Mouse (Mus musculus): ENCODE measurements at regions not wholly inside any gene's neighbourhood (a gene's known extent, or its start where the extent isn't known, plus 50 kb on each side); places are given as distances from the start of the nearest gene placed in this dataset.

DNA sequence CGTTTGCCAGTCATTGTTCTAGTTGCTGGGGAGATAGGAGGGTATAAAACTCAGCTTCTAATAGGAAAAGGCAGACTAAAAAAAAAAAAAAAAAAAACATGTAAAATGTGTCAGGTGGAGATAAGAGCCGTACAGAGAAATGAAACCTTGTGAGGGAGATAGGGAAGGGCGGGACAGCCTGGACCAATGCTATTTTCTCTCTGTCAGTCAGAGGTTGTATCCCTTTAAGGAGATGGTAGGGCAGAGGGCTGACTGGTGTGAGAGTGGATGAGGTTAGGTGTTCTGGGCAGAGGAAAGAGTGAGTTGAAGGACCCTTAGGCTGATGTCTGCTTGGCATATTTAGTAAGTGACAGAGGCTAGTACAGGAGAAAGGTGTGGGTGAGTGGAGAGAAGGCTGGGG lies 169.2 kb upstream of the Serpine2 start:
- no peak for ATAC-seq

DNA sequence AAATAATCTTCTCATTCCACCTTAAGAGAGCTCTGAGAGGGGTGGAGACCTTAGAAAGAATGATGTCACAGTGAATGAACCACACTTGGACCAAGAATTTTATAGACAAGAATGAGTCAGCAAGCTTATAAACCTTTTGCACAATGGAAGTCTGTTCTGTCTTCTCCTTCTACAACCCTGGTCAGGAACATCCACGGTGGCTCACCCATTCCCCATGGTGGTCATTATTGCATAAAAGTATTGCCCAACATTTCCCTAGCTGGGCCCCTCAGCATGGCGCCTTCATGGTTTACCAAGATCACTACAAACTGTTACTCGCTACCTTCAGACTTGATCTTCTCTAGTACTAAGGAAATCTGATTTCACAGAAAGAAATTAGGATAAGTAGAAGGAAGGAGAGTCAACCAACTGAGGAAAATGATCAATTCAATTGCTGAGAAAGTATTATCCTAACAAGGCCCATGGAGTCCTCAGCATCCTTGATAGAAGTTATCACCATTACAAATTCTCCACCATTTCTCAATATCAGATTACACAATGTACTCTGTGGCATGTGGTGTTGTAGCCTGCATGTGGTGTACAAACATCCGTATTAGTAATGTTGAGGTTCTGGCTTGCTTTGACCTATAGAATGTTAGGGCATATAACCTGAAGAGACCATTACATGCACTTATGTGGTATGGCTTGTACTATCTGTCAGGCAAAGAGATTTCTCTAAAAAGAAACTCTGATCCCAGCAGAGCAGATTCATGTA lies 165.1 kb upstream of the Serpine2 start:
- no peak for ATAC-seq

DNA sequence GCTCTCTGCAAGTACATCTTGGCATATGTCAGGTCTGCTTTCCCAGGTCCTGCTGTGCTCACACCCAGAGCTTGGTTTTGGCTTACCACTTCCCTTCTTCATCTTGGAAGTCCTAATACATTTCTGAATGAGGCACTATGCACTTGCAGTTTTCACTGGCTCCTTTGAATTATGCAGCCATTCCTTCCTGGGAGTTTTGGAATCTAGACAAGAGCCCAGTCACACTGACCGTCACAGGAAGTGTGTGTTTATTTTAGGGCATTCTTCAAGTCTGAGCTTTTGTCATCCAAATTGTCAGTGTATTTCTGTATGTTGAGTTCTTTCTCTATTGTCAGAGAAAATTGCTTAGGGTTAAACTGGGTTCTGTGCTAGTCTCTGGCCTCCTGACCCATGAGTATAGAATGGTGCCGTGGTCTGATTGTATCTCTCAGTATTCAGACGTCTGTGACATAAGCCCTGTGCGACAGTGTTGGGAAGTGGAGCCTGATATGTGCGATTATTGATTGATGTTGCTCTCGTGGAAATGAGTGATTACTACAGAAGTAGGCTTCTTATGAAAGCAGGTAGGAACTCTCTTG lies 162.6 kb upstream of the Serpine2 start:
- no peak for ATAC-seq

- no peak for ATAC-seq
These were observed 160.9 kb upstream of the Serpine2 start for GRCm38 (mm10) chr1:80021866-80022265.

- no peak for ATAC-seq
These were observed 157.5 kb upstream of the Serpine2 start for GRCm38 (mm10) chr1:80018391-80019065.

DNA sequence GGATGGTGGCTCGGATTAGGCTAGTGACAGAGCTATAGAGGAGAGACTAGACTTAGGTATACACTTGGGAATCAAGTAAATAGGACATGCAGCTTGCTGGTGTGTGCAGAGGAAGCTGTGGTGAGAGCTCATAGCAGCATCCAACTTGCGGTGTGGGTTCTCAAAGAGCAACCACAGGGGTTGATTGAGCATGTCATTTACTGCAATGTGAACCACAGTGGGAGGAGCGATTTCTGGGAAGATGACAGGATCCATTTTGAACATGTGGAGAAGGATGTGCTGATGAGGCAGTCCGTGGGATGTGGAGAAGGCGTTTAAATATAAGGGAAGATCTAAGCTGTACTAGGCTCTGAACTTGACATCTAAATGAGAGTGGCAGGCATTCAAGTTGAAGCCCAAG lies 154.5 kb upstream of the Serpine2 start:
- ATAC-seq = peak; percentile 26

- no peak for ATAC-seq
These were observed 153.6 kb upstream of the Serpine2 start for GRCm38 (mm10) chr1:80014586-80014985.

DNA sequence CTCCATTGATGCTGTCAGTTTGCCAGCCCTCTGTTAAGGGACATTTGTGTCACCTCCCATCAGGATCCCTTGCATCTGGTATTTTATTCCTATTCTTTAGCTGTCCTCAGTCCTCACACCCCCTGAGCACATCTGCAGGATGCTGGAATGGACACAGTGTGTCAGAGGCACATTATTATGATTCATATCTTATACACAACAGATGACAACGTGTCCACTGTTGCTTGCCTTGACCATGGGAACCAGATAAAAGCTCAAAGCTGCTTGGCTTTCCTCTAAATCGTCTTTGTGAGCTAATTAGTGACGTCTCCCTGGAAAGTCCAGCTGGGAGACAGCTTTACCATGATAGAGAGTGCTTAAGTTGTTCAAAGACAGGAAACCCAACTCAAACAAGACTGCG lies 149.7 kb upstream of the Serpine2 start:
- ATAC-seq = no peak

DNA sequence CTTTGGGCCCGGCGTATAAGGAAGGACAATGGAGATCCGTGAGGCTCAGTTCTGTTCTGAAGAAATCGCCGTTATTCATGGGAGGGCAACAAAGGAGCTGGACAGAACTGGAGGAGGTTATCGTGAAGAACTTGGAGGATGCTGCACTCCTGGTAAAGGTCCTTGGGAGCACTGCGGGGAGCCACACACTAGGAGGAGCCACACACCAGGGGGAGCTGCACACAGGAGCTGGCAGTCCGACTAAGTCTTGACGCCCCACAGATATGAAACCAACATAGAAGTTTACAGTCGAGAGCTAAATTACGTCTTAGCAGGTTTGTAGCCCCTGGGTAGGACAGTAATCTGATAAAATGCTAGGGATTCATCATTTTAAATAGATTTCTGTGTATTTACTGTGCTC lies 138.1 kb upstream of the Serpine2 start:
- ATAC-seq = no peak

DNA sequence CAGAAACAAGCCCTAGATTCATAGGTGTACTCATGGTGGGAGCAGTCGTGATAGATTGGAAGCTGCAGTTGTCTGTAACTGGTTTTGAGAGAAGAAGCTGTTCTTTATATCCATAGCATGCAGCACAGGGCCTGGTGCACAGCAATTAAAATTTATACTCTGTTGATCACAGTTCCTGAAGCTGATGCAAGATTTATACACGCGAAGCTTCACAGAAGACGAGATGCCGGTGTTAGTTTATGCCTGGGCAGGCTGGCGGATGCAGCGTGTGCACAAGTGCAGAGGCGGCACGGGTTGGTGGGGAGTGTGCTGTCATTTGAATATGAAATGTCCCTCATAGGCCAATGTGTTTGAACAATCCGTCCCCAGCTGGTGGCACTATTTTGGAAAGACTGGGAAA lies 136.9 kb upstream of the Serpine2 start:
- ATAC-seq = no peak

GRCm38 (mm10) chr1:79997456-79997855 lies 136.5 kb upstream of the Serpine2 start:
- no peak for ATAC-seq

DNA sequence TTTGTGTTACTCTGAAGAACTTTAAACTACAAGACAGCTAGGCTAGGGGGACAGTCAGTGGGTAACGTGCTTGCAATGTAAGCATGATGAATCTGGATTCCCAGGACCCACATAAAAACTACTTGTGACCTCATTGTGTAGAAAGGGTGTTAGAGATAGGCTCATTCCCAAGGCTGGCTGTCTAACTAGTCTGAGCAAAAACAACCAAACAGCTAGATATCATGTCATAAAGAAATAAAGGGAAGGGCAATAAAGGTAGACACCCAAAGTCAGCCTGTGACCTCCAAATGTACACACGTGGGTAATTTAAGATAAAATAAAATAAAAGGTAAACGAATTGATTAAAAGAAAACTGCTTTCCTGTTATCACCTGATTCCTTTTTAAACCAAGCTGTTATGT lies 123.7 kb upstream of the Serpine2 start:
- no peak for ATAC-seq

- ATAC-seq = no peak
These were observed 121.8 kb upstream of the Serpine2 start for GRCm38 (mm10) chr1:79982678-79983280.

- ATAC-seq = no peak
These were observed 118.9 kb upstream of the Serpine2 start for GRCm38 (mm10) chr1:79979863-79980262.

- no peak for ATAC-seq
These were observed 117.2 kb upstream of the Serpine2 start for GRCm38 (mm10) chr1:79978156-79978555.

DNA sequence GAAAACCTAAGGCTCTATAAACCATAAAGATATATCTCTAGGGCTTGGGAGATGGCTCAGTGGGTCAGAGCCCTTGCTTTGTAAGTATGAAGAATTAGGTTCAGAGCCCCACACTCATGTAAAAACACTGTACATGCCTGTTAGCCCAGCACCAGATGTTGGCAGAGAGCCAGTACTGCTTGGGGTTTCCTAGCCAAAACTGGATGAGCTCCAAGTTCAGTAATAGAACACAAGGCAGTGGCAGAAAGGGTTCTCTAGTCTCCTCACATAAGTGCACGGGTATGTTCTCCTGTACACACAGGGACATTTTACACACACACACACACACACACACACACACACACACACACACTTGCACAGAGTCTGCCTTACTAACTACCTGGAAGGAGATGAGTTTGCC lies 95.1 kb upstream of the Serpine2 start:
- ATAC-seq = no peak

DNA sequence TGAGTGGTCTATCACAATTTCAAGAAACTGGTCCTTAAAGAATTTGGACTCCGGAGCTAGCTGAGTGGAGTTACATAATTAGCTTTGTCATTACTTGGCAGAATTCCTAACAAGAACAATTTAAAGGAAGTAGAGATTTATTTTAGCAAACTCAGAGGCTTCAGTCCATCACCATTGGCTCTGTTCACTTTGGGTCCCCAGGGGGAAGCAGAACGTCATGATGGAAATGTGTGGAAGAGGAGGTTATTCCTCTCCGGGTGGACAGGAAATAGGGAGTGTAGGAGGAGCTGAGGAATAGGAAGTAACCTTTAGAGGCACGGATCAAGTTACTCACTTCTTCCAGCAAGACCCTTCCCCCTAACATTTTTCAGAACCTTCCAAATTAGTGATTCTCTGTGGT lies 83.3 kb upstream of the Serpine2 start:
- no peak for ATAC-seq

GRCm38 (mm10) chr1:79932435-79932834 lies 71.5 kb upstream of the Serpine2 start:
- ATAC-seq = no peak

- ATAC-seq = no peak
These were observed 66.8 kb upstream of the Serpine2 start for GRCm38 (mm10) chr1:79927740-79928139.

GRCm38 (mm10) chr1:79925776-79926175 lies 64.8 kb upstream of the Serpine2 start:
- ATAC-seq = no peak

DNA sequence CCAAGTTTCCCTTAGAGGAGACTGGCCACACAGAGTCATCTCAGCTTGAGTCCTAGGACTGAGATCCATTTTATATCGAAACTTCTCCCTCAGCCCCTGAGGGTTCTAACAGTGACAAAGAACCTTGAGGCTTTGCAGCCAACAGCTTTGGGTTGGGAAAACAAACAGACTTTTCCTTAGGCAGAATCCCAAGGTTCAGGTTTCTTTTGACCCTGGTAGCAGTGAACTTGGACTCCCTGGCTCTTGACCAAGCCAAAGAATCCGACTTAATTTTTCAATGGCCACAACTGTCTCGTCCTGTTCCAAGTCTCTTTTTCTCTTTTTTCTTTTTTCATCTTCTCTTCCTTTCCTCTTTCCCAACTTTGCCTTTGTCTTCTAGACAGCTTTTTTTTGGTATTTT lies 60.9 kb upstream of the Serpine2 start:
- ATAC-seq = no peak

GRCm38 (mm10) chr1:79921333-79921732 lies 60.4 kb upstream of the Serpine2 start:
- no peak for ATAC-seq

- no peak for ATAC-seq
These were observed 56.6 kb upstream of the Serpine2 start for GRCm38 (mm10) chr1:79917426-79918150.

Measured in CD4-positive, CD25-positive, alpha-beta regulatory T cell, adult 4 months (primary cell).